Mouse (Mus musculus) gonadal fat pad, adult 2 months (tissue): ENCODE results near the gene Prkaa1. TPM values are rescaled to one million over a fixed set of nuclear protein-coding genes. Genes with fewer than 3 reads are reported as not detected.
"Not testable (repeated sequence)": the region's sequence is repeated elsewhere in the genome, so short reads cannot be mapped to it uniquely, and the experiment has no call there.

ENCODE experiments used
- DNase-seq: peaks from one replicate; pipeline ENCODE4 v3.0.0-alpha.2; 2012; ENCODE audit warnings: low read depth
- polyA plus RNA-seq: library from polyadenylated mRNA; depleted of rRNA; stranded (reverse); fragments of >200 nt; gene quantifications from 2 replicates; pipeline ENCODE4 v1.2.3, GENCODE M21; 2012

The Prkaa1 gene
- polyA plus RNA-seq, 1 experiment, result 7.8 TPM

DNA sequence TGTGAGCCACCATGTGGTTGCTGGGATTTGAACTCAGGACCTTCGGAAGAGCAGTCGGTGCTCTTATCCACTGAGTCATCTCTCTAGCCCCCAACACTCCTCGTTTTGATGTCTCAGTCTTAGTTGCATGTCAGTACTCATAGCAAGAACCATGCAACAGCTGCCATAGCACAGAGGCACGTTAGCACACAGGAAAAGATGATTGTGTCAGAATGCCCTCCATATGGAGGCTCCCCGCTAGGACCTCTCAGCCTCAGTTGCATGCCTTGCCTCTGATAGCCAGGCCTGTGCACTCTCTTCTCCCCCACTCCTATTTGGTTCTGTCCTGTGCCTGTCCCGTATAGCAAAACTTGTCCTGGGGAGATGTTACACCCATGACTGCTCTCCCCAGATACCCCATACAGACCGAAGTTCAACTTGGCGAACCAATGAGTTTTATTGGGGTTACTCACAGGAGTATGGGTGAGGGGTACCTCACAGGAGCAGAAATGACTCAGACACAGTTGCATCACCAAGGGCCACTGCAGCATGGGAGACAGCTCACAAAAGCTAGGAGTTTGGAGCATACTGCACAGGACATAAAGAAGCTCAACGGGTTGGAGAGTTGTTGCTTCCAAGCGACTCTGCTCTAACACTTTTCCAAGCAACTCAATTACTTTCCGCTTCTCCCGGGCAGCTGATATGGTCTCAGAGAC, 14.4 kb upstream of the Prkaa1 start:
- DNase-seq, result no peak

DNA sequence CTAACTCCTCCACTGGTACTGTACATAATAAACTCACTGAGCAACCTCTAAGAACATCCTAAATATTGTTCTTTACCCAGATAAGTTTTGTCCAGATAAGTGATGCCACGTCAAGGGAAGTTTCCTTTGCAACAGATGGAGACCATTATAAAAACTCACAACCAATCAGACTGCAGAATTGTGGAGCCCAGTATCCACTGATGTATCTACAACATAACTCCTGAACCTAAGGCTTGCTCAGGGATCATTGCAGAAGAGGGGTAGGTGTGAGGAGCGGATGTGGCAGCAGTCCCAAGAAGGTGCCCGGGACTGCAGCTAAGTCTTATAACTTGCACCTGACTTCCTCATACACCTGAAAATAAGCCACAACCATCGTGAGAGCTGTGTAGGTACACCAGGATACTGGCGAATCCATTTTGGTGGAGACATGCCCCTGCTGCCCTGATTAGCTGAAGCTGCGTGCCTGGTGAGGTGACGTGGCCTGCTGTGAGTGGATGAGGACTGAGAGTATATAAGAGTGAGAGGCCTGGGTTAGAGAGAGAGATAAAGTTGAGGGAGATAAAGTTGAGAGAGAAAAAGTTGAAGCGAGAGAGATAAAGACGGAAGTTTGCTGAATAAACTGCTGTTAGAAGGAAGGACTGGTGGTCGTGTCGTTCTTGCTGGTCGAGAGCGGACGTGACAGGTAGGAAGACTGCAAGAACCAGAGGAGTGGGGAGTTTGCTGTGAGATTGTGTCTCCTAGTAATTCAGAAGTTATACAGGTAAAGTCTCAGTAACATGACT, 12.6 kb upstream of the Prkaa1 start:
- not testable (repeated sequence) for DNase-seq

DNA sequence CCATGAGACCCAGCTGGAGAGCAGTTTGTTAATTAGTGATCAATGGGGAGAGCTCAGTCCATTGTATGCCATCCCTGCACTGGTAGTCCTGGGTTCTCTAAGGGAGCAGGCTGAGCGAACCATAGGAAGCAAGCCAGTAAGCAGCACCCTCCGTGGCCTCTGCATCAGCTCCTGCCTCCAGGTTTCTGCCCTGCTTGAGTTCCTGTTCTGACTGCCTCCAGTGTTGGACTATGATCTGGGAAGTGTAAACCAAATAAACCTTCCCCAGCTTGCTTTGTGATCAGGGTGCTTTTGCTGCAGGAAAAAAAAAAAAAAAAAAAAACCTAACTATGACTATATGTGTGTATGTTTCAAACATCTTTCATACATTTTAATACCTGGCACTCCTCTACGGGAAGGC, 10.4 kb upstream of the Prkaa1 start:
- no peak for DNase-seq

DNA sequence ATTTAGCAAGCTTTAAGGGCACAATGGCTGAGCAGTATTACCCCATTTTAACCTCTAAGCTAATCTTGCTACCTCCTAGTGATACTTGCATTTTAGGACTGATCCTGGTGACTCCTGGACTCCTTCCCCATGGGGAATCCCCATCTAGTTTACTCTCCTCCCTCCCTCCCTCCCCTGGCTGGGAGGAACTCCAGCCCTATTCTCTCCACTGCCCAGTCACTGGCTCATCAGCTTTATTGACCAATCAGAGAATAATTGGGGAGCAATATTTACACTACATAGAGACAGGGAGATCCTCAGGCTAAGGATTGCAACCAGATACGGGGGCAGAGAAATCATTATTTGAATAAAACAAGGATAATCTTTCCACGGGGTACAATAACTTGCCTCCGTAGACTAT, 9.5 kb upstream of the Prkaa1 start:
- no peak for DNase-seq

DNA sequence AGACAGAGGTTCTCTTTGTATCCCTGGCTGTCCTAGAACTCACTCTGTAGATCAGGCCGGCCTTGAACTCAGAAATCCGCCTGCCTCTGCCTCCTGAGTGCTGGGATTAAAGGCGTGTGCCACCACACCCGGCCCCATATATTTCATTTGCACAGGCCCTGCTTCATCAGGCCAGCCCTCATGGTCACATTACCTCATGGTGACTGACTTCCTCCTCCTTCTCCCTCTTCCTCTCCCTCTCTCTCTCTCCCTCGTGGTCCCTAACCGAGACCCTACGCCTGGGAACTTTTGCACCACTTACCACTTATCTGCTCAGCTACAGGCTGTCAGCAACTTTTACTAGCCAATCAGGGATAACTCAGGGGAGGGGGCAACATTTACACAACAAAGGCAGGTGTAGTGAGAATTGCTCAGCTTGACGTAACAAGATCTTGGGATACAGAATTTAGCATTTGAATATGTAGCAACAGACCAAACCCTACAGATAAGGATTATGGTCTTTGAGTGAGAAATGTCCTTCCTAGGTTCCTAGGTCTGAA, 8.6 kb upstream of the Prkaa1 start:
- DNase-seq, result no peak

DNA sequence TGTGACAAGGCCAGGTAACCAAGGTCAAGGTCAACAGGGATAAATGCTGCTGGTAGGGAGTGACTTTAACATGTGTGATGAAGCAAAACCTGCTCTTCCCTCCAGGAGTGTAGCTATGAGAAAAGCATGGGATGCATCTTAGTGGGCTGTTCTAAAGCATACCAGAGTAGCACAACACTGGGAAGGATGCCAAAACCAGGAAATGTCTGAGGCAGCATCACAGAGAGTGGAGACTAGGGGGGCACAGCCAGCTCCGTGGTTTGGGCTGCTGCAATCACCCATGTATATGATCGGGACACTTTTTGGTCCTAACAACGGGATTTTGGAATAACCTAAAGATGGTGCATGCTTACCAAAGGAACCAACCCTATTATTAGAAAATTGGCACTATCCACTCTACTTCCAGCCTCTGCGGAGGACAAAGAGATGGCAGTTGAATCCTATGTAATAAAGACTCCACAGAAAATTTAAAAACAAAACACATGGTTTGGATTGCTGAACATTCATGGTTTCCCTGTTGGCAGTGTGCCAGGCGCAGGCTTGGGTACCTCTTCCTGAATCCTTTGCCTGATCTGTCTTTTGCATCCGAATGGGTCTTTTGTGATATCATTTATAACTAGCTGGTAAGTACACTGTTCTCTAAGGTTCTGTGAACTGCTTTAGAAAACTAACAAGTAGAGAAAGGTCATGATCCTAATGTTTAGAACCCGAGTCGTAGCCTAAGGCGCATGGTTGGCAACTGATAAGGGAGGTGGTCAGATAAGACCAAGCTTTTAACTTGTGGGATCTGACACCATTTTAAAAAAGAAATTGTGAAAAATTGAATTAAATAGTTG, 5.4 kb upstream of the Prkaa1 start:
- no peak for DNase-seq

DNA sequence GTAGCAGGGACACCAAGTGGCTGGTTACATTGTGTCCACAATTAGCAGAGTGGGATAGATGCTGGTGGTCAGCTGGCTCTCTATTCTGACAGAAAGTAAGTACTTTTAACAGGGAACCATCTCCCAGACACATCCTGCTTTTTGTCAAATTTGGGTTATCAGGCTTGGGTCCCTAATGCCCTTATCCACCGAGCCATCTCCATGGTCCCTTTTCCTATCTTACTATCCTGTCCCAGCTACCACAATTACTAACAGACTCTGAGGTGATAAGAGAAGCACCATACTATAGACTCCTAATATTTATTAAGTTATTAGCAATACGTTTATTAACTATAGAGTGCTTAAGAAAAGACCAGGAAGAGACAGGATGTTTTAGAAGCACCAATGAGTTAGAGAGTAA, 4.3 kb upstream of the Prkaa1 start:
- no peak for DNase-seq

DNA sequence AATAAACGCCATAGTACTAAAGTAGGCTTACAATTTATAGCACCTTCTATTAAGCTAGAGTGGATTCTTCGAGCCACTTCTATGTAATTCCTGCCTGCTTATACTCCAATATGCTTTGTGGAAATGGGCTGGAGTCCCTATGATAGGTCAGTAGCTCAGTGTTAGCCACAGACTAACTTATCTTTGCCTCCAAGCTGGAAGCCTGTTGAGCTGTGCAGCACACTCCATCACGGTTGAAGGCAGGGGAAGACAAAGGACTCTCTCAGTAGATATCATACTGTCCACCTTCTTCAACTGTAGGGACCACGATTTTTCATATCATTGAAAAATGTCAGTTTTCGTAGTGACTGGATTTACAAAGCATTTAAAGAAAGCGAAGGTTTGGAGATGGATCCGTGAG, 3.8 kb upstream of the Prkaa1 start:
- no peak for DNase-seq

DNA sequence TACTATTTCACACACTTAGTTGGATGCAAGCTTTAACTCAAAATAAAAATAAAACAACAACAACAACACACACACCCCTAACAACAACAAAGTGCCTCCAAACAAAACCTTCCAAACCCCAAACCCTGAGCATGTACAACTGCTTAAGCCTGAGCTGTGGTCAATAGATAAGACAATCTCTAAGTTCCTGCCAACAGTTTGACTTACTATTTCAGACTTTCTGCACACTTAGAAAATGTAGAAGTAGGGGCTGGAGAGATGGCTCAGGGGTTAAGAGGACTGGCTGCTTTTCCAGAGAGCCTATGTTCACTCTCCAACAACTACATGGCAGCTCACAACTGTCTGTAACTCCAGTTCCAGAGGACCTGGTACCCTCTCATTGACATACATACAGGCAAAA, 3.3 kb upstream of the Prkaa1 start:
- no peak for DNase-seq

DNA sequence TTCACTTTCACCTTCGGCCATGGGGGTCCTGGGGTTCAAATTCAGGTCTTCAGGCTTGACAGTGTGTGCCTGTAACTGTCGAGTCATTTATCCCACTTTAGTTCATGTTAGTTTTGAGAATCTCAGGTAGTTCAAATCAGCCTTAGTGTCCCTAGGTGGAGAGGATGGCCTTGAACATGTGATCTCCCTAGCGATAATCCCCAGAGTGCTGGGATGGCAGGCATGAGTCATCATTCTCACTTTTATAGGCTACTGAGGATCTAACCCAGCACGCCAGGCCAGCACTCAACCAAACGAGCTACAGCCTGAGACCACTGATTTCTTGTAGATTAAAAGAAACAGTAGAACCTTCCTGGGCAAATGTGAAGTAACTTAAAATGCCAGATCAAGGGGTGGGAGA, 1.6 kb upstream of the Prkaa1 start:
- no peak for DNase-seq

DNA sequence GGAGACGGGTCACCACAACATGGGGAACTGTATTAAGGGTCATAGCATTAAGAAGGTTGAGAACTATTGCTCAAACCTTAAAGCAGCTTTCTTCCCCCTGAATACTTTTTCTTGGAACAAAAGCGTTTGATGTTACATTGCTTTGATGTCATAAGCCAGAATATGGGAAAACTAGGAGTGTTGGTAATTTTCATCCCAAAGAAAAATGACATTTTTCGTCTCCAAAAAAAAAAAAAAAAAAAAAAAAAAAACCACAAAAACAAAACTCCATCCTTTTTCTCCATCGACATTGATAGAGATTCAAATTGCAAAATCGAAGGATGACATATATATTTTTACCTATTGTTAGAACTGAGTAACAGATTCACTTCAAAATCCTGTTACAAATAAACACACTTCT, 947 bp upstream of the Prkaa1 start:
- DNase-seq, result no peak

DNA sequence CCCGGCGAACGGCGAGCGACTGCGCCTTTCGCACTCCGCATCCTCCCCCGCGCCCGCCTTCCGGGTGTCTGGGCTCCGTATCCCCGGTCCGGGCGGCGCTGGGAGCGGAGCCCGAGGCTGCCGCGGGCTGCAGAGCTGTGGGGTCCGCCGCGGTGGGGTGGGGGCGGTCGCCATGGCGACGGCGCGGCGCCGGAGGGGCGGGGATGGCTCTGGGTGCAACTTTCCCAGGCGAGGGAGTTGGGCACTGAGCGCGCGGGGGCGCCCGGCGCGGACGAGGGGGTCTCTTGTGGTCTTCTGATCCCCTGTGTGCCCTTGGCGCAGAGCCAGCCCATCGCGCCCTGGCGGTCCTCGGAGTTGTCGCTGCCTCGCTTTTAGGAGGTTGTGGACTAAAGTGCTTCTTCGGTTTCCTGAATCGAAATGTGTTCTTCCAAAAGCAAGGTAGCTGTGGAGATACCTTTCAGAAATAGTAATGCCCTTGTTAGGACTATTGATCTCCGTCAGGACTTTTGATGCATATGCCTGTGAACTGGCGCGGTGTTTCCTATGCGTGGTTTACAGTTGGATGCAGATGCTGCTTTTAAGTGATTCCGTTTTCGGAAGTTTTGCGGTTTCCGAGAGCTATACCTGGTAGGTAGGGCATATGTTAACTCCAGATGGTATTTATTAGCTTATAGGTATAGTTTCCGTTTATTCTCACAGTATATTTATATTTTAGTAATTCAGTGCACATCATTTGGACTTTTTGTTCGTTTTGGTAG, 539 bp downstream of the Prkaa1 start:
- DNase-seq, result no peak

DNA sequence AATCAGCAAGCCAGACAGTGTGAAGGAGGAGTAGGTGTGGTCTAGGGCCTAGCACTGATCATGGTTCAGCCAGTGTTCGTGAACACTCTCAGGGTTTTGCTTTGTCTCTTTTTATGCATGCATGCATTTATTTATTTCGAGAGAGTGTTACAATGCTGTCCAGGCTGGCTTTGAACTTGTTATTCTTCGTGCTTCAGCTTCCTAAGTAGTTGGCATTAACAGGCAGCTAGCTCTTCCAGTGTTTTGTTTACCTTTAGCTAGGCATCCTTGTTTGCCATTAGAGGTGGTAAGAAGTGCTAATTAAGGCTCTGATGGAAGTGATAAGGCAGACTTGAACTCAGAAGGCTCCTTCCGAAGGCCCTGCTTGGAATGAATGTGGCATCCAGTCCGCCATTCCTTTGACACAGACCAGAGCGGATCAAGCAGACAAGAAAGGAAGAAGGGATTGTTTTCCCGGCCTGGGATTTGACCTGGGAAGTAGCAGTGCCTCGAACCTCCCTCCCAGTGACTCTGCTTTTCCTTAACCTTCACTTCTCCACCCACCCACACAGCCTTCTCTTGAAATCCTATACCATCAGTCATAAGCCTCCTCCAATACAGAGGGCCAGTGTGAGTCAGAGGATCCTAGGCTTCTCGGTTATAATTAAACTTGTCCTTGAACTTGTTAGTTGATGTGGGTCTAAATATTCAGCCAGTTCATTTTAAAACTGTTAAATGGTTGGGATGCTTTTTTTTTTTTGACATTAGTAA, 1.7 kb downstream of the Prkaa1 start:
- no peak for DNase-seq

DNA sequence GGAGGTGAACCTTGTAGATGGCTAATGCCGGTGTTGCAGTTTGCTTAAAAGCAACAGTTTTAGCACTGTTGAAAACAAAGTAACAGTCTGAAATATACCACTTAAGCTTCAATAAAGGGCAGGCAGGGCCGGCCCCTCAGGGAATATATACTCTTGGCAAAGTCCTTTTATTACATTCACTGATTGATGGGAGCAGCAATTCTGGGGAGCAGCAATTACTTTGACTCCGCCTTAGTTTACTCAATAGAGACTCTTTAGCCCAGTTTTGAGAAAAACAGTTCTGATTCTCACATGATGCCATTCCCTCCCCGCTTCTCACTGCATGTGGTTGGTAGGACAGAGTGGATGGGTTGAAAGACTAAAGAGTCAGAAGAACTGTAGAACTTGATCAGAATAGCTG, 5.5 kb downstream of the Prkaa1 start:
- no peak for DNase-seq

DNA sequence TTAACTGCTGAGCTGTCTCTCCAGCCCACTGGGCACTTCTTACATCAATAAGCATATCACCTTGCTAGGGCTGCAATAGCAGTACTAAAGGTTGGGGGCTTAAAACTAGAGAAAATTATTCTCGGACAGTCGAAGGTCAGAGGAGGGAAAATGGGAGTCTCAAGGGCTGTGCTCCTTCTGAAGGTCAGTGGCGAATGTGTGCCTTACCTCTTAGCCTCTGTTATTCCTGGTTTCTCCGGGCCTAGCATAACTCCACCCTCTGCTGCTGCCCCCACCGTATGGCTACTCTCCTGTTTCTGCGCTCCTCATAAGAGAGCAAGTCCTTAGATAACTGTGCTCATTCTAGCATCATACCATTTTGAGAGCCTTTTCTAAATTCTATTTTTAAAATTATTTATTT, 8.5 kb downstream of the Prkaa1 start:
- DNase-seq, result no peak

DNA sequence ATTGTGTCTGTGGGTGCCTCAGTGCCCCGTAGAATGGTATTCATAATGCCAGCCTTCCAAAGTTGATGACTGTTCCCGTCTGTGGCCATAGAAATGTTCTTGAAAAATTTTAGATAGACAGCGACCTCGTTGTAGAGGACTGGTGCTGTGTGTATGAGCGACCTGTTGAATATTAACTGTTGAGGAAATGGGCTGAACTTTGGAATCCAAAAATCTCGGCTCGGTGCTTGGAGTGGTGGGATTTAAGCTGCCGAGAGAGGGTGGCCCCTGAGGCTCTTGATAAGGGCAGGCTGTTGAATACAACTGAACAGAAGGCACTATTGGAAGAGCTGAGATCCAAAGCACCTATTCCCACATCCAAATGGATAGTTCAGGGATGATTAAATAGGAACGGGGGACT, 11.0 kb downstream of the Prkaa1 start:
- DNase-seq, result no peak

DNA sequence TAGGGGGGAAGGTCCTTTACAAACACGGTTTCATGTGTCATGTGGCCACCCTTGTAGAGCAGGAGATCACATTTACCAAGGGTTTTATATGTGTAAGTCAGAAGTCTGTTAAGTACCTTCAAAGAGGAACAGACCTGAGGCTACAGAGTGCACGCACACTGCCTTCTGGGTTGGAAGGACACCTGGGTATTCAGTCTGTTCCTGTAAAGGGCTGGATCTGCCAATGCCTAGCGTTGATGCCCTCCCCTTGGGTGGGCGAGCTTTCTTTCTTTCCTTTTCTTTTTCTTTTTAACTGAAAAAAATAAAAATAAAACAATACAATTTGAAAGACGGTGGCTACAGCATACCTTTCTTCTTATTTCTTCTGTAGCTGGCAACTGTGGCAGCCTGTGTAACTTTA, 11.4 kb downstream of the Prkaa1 start:
- no peak for DNase-seq

DNA sequence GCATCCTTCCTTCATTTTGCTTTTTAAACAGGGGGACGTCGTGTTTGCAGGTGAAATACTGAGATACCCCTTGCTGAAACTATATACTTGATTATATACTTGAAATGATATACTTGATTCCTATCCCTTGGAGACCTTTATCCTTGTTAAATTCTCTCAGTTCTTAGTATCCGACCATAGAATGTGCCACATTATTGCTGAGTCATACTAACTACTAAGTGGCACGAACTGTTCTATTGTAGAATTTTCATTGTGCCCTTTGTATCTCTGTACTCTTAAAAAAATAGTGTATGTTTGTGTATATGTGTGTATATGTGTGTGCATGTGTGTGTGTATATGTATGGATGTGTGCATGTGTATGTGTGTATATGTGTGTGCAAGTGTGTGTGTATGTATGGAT, 12.7 kb downstream of the Prkaa1 start:
- DNase-seq, result no peak

DNA sequence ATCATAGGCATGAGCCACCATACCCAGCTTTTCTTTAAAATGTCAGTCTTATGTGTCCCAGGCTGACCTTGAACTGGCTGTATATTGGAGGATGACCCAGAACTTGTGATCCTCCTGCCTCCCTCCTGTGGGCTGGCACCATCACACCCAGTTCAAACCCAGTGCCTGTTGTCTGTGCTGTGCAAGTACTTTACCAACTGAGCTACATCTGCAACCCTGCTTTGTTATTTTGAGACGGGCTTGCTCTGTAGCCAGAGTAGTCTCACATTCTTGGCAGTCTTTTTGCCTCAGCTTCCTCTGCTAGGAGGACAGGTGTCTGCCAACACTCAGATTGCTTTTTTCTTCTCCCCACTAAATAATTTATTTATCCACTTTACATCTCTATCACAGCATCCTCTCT, 13.7 kb downstream of the Prkaa1 start:
- no peak for DNase-seq

DNA sequence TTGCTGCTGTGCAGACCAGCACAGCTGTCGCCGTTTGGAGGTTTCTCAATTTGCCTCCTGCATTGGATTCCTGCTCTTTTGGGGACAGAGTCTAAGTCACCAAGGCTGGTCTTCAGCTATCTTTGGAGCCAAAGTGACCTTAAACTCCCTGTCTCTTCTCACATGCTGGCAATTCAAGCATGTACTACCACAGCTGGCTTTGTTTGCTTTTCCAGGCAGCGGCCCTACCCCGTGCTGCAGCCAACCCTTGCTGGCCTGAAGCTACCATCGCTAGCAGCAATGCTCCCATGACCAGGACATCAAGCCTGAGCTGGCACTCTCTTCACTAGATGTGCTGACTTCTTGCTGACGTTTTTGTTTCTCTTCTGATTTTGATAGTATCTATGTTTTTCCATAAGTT, 15.2 kb downstream of the Prkaa1 start:
- no peak for DNase-seq
